Mouse (Mus musculus): ENCODE measurements around the gene Nrf1. TPM values are rescaled to one million over a fixed set of nuclear protein-coding genes. Genes with fewer than 3 reads are reported as not detected.

Nrf1 gene
- polyA plus RNA-seq, 1 experiment from 2014 or later = 32.0 TPM

DNA sequence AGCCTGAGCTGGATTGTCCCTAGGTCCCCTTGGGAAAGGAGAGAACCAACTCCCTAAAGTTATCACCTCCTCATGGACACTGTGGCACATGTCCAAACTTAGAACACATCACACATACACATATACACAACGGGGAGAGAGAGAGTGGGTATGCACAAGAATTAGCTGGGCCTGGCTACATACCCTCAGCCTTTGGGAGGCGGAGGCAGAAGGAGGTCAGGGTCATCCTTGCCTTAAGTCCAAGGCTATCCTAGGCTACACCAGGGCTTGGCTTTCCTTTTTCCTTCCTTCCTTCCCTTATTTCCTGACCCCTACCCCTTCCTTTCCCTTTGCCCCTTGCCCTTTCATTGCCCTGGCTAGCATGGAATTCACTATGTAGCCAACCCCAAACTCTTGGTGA lies 14.8 kb downstream of the Nrf1 start:
- no peak overlapping the region for H3K4me2 ChIP-seq (ENCODE audit: low read length)
- no peak overlapping the region for H3K27ac ChIP-seq
- DNase-seq (ENCODE audit: low spot score) (no peak), ATAC-seq (replicated peaks; ENCODE audit: low FRiP score, low read depth) (no peak)
- no peaks in the 10 kb centered on the region for H3K36me3 ChIP-seq (ENCODE audit: insufficient read depth, low read length)
- no peaks in the 10 kb centered on the region for H3K27me3 ChIP-seq (ENCODE audit: insufficient read depth, low read length)
- no peak overlapping the region for H3K9ac ChIP-seq (ENCODE audit: low read depth, low read length)
- H3K9me3 ChIP-seq (replicated peaks; ENCODE audit: low read length) = no peaks in the 10 kb centered on the region
- no peaks in the 10 kb centered on the region for H3K4me1 ChIP-seq (replicated peaks; ENCODE audit: insufficient read depth, low read length)
- WGBS = 93% methylated on average over 2 of the region's 2 CpGs
- TF ChIP-seq CTCF (IDR thresholded peaks at IDR 0.05; ENCODE audit: low read depth) = no peak
- no peak overlapping the region for H3K4me3 ChIP-seq (replicated peaks; ENCODE audit: low read depth, low read length)

DNA sequence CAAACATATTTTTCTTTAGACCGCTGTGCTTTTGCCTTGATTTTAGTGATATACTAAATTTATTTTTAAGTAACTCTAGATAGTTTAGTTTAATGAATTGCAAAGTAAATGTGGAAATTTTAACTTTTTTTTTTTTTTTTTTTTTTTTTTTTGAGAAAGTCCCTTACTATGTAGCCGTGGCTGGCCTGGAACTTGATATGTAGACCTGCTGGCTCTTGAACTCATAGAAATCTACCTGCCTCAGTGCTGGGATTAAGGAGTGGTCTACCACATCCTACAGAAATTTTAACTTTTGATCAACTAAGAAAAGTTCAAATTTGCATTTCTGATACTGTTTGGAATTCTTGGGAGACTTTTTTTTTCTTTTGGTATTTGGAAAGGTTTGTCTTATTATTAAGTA lies 17.6 kb downstream of the Nrf1 start:
- H3K27ac ChIP-seq = no peak overlapping the region
- no peak overlapping the region for H3K4me3 ChIP-seq (replicated peaks; ENCODE audit: low read depth, low read length)
- TF ChIP-seq CTCF (IDR thresholded peaks at IDR 0.05; ENCODE audit: low read depth) = no peak
- DNase-seq (ENCODE audit: low spot score) (no peak), ATAC-seq (replicated peaks; ENCODE audit: low FRiP score, low read depth) (no peak)
- no peaks in the 10 kb centered on the region for H3K27me3 ChIP-seq (ENCODE audit: insufficient read depth, low read length)
- H3K9ac ChIP-seq (ENCODE audit: low read depth, low read length) = no peak overlapping the region
- no peaks in the 10 kb centered on the region for H3K36me3 ChIP-seq (ENCODE audit: insufficient read depth, low read length)
- H3K4me2 ChIP-seq (ENCODE audit: low read length) = no peak overlapping the region
- H3K4me1 ChIP-seq (replicated peaks; ENCODE audit: insufficient read depth, low read length) = no peaks in the 10 kb centered on the region
- no peaks in the 10 kb centered on the region for H3K9me3 ChIP-seq (replicated peaks; ENCODE audit: low read length)
- WGBS = 64% methylated on average over 2 of the region's 2 CpGs

DNA sequence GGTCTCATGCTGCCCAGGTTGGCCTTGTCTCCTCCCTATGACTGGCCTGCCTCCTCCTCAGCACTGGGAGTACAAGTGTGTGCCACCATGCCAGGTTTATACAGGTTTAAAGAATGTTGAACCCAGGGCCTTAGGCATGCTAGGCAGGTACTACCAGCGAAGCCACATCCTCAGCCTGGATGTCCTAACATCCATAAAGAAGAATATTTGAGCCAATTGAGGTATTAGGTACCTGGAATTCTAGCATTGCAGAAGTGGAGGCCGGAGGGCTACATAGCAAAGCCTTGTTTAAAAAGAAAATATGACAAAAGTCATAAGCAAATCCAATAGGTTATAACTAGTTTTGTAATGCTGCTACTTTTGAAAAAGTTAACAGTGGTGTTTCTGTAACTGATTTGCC lies 19.0 kb downstream of the Nrf1 start:
- H3K9me3 ChIP-seq (replicated peaks; ENCODE audit: low read length) = no peaks in the 10 kb centered on the region
- DNase-seq (ENCODE audit: low spot score) = no peak
- no peak overlapping the region for H3K27ac ChIP-seq
- no peak overlapping the region for H3K4me2 ChIP-seq (ENCODE audit: low read length)
- H3K9ac ChIP-seq (ENCODE audit: low read depth, low read length) = no peak overlapping the region
- H3K4me1 ChIP-seq (replicated peaks; ENCODE audit: insufficient read depth, low read length) = no peaks in the 10 kb centered on the region
- no peaks in the 10 kb centered on the region for H3K27me3 ChIP-seq (ENCODE audit: insufficient read depth, low read length)
- no peak for ATAC-seq (replicated peaks; ENCODE audit: low FRiP score, low read depth)
- H3K4me3 ChIP-seq (replicated peaks; ENCODE audit: low read depth, low read length) = no peak overlapping the region
- TF ChIP-seq CTCF (IDR thresholded peaks at IDR 0.05; ENCODE audit: low read depth) = no peak
- no peaks in the 10 kb centered on the region for H3K36me3 ChIP-seq (ENCODE audit: insufficient read depth, low read length)
- WGBS = 97% methylated on average over 2 of the region's 2 CpGs

DNA sequence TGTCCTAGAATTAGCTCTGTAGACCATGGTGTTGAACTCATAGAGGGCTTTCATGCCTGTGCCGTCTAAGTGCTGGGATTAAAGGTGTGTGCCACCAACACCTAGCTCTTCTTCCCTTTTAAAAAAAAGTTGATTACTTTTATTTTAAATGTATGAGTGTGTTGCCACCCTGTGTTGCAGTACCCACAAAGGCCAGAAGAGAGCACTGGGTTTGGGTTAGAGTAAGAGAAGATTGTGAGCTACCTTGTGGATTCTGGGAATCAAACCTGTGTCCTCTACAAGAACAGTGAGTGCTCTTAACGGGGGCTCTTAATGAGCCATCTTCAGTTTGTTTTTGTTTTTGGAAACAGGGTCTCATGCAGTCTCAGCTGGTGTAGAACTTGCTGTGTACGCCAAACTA lies 24.7 kb downstream of the Nrf1 start:
- Histone ChIP-seq H3K36me3 (ENCODE audit: insufficient read depth, low read length) (no peaks in the 10 kb centered on the region), H3K9ac (ENCODE audit: low read depth, low read length) (no peak overlapping the region), H3K9me3 (replicated peaks; ENCODE audit: low read length) (no peaks in the 10 kb centered on the region), H3K4me3 (replicated peaks; ENCODE audit: low read depth, low read length) (no peak overlapping the region), H3K4me1 (replicated peaks; ENCODE audit: insufficient read depth, low read length) (no peaks in the 10 kb centered on the region), H3K27me3 (ENCODE audit: insufficient read depth, low read length) (no peaks in the 10 kb centered on the region), H3K4me2 (ENCODE audit: low read length) (no peak overlapping the region), H3K27ac (no peak overlapping the region)
- no peak for ATAC-seq (replicated peaks; ENCODE audit: low FRiP score, low read depth)
- WGBS = 86% methylated on average over 3 of the region's 3 CpGs
- peak; percentile 35; the same call in 1 of the 2 replicates for TF ChIP-seq CTCF (IDR thresholded peaks at IDR 0.05; ENCODE audit: low read depth)
- DNase-seq (ENCODE audit: low spot score) = no peak

DNA sequence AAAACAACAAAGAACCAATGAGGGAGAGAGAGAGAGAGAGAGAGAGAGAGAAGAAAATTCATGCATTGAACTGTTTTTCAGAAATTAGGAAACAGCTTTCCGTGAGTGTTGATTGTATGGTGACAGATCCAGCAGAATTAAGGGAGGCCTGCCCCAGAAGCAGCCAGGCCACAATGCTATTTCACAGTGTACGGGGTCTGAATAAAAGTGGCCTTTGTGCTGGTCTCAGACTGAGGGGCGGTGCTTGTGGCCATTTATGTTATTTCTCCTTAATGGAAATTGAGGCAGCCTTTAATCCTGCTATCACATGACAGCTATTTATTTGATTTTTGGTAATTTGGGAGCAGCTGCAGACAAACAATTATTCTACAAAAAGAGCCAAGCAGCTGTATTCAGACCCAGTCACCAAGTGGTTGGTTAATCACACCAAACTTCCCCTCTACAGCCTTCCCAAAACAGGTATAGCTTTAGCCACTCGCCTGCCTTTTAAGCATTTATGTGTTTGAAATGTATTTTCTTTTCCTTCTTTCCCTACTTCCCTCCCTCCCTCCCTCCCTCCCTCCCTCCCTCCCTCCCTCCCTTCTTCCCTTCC lies 31.2 kb downstream of the Nrf1 start:
- no peak for ATAC-seq (replicated peaks; ENCODE audit: low FRiP score, low read depth)

DNA sequence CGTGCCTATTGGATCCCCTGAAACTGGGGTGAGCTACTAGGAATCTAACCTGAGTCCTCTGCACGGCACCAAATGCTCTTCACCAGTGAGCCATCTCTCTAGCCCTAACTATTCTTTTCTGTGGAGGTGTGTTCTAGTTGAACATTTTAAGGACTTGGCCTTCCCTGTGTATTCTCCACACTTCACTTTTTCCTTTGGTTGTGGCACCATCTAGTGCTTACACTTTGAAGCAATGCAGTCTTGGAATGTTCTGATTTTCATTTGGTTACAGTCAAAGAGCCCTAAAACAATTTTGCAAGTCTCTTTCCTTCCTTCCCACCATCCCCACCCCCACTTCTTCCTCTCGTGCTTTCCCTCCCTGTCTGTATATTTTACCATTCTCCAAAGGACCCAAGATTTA lies 33.6 kb downstream of the Nrf1 start:
- peak; percentile 44 for DNase-seq (ENCODE audit: low spot score)

More for the DNA sequence above, 31.2 kb downstream of the Nrf1 start:
- Histone ChIP-seq H3K9me3 (replicated peaks; ENCODE audit: low read length) (no peaks in the 10 kb centered on the region), H3K4me3 (replicated peaks; ENCODE audit: low read depth, low read length) (no peak overlapping the region), H3K36me3 (ENCODE audit: insufficient read depth, low read length) (no peaks in the 10 kb centered on the region), H3K27me3 (ENCODE audit: insufficient read depth, low read length) (no peaks in the 10 kb centered on the region), H3K4me2 (ENCODE audit: low read length) (no peak overlapping the region), H3K27ac (no peak overlapping the region), H3K9ac (ENCODE audit: low read depth, low read length) (no peak overlapping the region), H3K4me1 (replicated peaks; ENCODE audit: insufficient read depth, low read length) (no peaks in the 10 kb centered on the region)
- no peak for TF ChIP-seq CTCF (IDR thresholded peaks at IDR 0.05; ENCODE audit: low read depth)
- WGBS = 76% methylated on average over 4 of the region's 4 CpGs
- DNase-seq (ENCODE audit: low spot score) = no peak

DNA sequence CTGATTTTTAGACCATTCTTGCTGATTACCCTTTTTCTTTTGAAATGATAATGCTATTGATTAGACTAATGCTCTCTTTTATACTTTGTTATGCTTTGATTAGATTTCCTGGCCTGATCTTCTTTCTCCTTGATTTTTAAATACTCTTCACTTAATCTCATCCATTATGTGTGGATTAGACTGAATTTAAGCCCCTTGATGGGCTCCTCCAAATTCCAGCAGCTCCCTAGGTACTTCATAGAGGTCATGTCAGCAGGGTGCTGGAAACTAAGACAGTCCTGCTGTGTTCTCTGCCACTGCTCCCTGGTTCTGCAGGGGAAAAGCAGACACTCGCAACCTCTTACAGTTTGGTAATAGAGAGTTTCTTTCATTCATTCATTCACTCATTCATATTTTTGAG lies 35.5 kb downstream of the Nrf1 start:
- no peak for DNase-seq (ENCODE audit: low spot score)
- TF ChIP-seq CTCF (IDR thresholded peaks at IDR 0.05; ENCODE audit: low read depth) = no peak
- no peak overlapping the region for H3K27ac ChIP-seq
- H3K9me3 ChIP-seq (replicated peaks; ENCODE audit: low read length) = no peaks in the 10 kb centered on the region
- no peaks in the 10 kb centered on the region for H3K4me1 ChIP-seq (replicated peaks; ENCODE audit: insufficient read depth, low read length)
- H3K4me2 ChIP-seq (ENCODE audit: low read length) = no peak overlapping the region
- H3K4me3 ChIP-seq (replicated peaks; ENCODE audit: low read depth, low read length) = no peak overlapping the region
- no peaks in the 10 kb centered on the region for H3K36me3 ChIP-seq (ENCODE audit: insufficient read depth, low read length)
- no peaks in the 10 kb centered on the region for H3K27me3 ChIP-seq (ENCODE audit: insufficient read depth, low read length)
- 95% methylated on average over 1 of the region's 1 CpGs for whole genome bisulfite sequencing
- ATAC-seq (replicated peaks; ENCODE audit: low FRiP score, low read depth) = no peak
- no peak overlapping the region for H3K9ac ChIP-seq (ENCODE audit: low read depth, low read length)

More for the DNA sequence above, 33.6 kb downstream of the Nrf1 start:
- Histone ChIP-seq H3K9ac (ENCODE audit: low read depth, low read length) (no peak overlapping the region), H3K4me2 (ENCODE audit: low read length) (no peak overlapping the region), H3K4me3 (replicated peaks; ENCODE audit: low read depth, low read length) (no peak overlapping the region), H3K9me3 (replicated peaks; ENCODE audit: low read length) (no peaks in the 10 kb centered on the region), H3K27me3 (ENCODE audit: insufficient read depth, low read length) (no peaks in the 10 kb centered on the region), H3K36me3 (ENCODE audit: insufficient read depth, low read length) (no peaks in the 10 kb centered on the region), H3K27ac (no peak overlapping the region), H3K4me1 (replicated peaks; ENCODE audit: insufficient read depth, low read length) (no peaks in the 10 kb centered on the region)
- TF ChIP-seq CTCF (IDR thresholded peaks at IDR 0.05; ENCODE audit: low read depth) = peak; percentile 70
- 69% methylated on average over 3 of the region's 3 CpGs for WGBS
- ATAC-seq (replicated peaks; ENCODE audit: low FRiP score, low read depth) = no peak

Measured in kidney, postnatal 0 days (tissue).